Mouse (Mus musculus) Patski (cell line): ENCODE measurements around the gene Eef1e1. TPM values are rescaled to one million over a fixed set of nuclear protein-coding genes. Genes with fewer than 3 reads are reported as not detected.

ENCODE experiments used
- ATAC-seq: fragments of 100-300 bp; one replicate; pipeline ENCODE4 v1.8.0; 2021
- CTCF ChIA-PET: fragments of 350-600 bp; sonication (Branson Sonifier 250); formaldehyde crosslinking; loops from one replicate; lab custom pipeline; 2022; ENCODE audit warnings: inconsistent platforms; lab: Charles Lee
- POLR2A ChIA-PET: fragments of 350-600 bp; sonication (Branson Sonifier 250); formaldehyde crosslinking; loops from one replicate; lab custom pipeline; 2022; ENCODE audit warnings: antibody characterized with exemption, inconsistent platforms; lab: Charles Lee
- DNase-seq: peaks from one replicate; pipeline ENCODE4 v3.0.0-alpha.2; 2011; ENCODE audit warnings: low read depth, low spot score
- H3K27me3 ChIP-seq: fragments of 371-371 bp; one replicate; pipeline ENCODE4 v1.5.1; 2021
- CTCF ChIP-seq: fragments of 100-300 bp; IDR thresholded peaks from one replicate; pipeline ENCODE4 v1.5.1; 2021
- in situ Hi-C: fragments of 300-500 bp; cut with MboI; formaldehyde crosslinking; loops from 3 replicates; pipeline ENCODE4 v1.11.1; 2018; ENCODE audit warnings: low pct_unique_long_range_greater_than_20kb, mixed read lengths
- polyA plus RNA-seq: library from polyadenylated mRNA; unstranded; gene quantifications from one replicate; pipeline ENCODE4 v1.2.3, GENCODE M21; 2021

The Eef1e1 gene
- polyA plus RNA-seq, 1 experiment from 2014 or later = 50.5 TPM

DNA sequence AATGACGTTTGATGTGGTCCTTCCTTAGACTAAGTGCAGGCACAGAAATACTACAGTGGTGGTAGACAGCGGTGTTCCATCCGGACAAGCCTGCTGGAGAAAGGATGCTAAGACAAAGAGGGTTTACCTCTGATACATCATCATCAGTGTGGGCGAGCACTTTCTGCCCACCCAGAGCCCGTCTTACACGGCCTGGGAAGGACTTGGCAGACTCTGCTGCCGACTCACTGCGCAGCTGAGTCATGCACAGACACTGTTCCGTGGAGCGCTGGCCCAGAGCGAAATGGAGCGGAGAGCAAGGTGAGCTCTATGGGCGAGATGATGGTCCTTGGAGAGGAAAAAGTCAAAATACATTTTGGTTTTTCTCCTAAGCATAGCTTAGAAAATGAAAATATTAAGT is 55.9 kb downstream of the Eef1e1 start:
- no peaks in the 10 kb centered on the region for H3K27me3 ChIP-seq
- ATAC-seq (no peak), DNase-seq (no peak)
- in situ Hi-C loops = no loop called here
- no peak for TF ChIP-seq CTCF
- ChIA-PET CTCF (no interaction called here), POLR2A (no interaction called here)

DNA sequence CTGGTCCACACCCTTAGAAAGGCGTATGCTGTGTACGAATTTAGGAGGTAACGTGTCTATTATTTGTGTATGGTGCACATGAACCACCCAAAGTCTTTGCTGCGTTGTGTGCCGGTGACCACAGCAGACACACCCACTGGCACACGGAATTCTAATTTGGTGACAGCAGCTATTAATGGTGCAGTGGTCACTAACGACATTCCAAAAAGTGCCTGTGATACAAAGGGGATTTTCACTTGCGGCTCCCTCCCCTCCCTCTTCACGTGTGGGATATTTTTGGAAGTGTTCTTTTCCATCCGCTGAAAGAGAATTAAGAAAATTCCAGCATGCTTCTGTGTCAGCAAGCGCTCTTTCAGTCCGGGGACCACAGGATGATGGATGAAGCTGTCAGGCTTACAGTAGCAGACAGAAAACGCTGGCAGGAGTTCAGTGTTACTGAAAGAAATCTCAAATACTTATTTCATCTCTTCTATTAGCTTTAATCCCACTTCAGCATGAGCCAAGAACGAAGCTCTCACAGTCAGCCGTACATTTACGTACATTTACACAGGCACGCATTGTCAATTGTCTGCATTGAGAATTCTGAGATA is 56.5 kb downstream of the Eef1e1 start:
- POLR2A ChIA-PET = no interaction called here
- TF ChIP-seq CTCF = no peak
- CTCF ChIA-PET = no interaction called here
- DNase-seq = no peak
- in situ Hi-C loops = no loop called here
- no peak for ATAC-seq
- no peaks in the 10 kb centered on the region for H3K27me3 ChIP-seq

DNA sequence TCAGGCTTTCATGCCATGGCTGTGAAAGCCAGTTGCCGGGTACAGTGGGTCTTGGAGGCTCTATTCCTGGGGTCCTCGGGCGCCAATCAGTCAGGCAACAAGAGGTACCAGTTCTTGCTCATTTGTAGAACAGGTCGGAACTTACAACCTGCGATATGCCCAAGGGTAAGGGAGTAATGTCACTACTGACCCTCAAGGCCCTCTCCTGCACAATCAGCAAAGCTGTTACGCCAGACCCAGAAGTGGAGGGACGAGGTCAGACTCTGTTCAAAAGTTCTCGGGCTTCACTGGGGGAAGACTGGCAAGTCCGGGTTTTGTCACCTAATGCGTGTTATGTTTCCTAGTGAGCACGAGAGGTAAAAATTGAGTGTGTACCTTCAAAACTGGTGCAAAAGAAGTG is 58.0 kb downstream of the Eef1e1 start:
- in situ Hi-C loops = no loop called here
- TF ChIP-seq CTCF = no peak
- DNase-seq (no peak), ATAC-seq (no peak)
- H3K27me3 ChIP-seq = no peaks in the 10 kb centered on the region
- POLR2A ChIA-PET = no interaction called here
- CTCF ChIA-PET = no interaction called here

DNA sequence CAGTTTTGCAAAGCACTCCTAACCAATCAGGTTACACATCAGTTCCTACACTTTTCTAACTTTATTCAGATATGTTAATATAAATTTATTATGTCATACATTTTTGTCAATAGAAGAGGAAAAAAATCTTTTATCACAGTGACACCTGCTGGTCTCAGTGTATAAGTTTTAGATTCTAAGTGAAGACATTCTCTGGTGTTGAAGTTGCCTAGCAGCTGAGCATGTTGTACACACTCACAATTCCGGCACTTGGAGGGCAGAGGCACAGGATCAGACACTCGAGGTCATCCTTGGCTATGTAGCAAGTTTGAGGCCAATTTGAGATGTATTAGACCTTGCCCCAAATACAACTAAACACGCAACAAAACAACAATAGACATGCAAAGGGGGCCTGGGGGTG is 61.8 kb downstream of the Eef1e1 start:
- DNase-seq (no peak), ATAC-seq (no peak)
- POLR2A ChIA-PET = no interaction called here
- in situ Hi-C loops = loop anchor here (5.0 to 25.0 kb wide), 2 partner anchors 385 to 530 kb away; partner anchors contain the start of gene Snrnp48
- no peaks in the 10 kb centered on the region for H3K27me3 ChIP-seq
- peak; percentile 38 for TF ChIP-seq CTCF
- CTCF ChIA-PET = interaction anchor here (1.1 kb wide), 1 partner anchor 529 kb away, joined by 3 read pairs; no protein-coding TSS in a partner anchor

DNA sequence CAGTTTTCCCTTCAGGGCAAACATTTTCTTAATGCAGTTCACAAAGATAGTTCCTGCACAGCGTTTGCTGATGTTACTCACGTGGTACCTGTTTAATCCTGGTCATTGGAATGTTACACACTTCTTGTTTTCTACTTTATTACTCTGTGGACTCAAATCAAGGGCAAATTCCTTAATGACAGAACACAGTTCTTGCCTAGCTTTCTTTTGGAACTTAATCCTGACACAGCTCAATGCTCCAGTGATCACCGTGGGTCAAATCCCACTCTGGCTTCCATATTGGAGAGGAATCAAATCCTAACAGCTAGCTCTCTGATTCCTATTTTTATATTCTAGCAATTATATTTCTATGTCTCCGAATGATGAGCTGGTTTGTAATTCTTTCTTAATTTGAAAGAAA is 62.4 kb downstream of the Eef1e1 start:
- DNase-seq = no peak
- no peak for ATAC-seq
- no peak for TF ChIP-seq CTCF
- in situ Hi-C loops = loop anchor here (5.0 to 25.0 kb wide), 2 partner anchors 384 to 529 kb away; partner anchors contain the start of gene Snrnp48
- ChIA-PET CTCF (interaction anchor here (1.1 kb wide), 1 partner anchor 528 kb away, joined by 3 read pairs; no protein-coding TSS in a partner anchor), POLR2A (interaction anchor here (0.6 to 0.7 kb wide), 2 partner anchors 23 to 113 kb away, joined by 3 read pairs; no protein-coding TSS in a partner anchor)
- no peaks in the 10 kb centered on the region for H3K27me3 ChIP-seq

Other genes with a start within 250 kb of the Eef1e1 start
- gene Txndc5, start 130.2 kb downstream of the Eef1e1 start, polyA plus RNA-seq = 337 TPM
- gene Bloc1s5, start 23.9 kb downstream of the Eef1e1 start, polyA plus RNA-seq = 13.2 TPM